Mouse (Mus musculus) lung, adult 2 months (tissue): ENCODE data around the gene Pip5k1b.

Experiments used
- CTCF ChIP-seq: fragments of 200-500 bp; IDR thresholded peaks from 2 replicates; pipeline ENCODE4 v1.5.1; 2011; ENCODE audit warnings: mild to moderate bottlenecking, low read length, control low read depth; ENCODE audit not compliant: insufficient read depth
- POLR2A ChIP-seq: fragments of 200-500 bp; IDR thresholded peaks from 2 replicates; pipeline ENCODE4 v1.6.1; 2011; ENCODE audit warnings: low read depth, mild to moderate bottlenecking, control low read depth, low read length, borderline replicate concordance; ENCODE audit errors: extremely low read depth

- TF ChIP-seq CTCF: no peak
- TF ChIP-seq POLR2A: no peak
Observed at GRCm38 (mm10) chr19:24543386-24544350, 12.0 kb downstream of the Pip5k1b start.
